Mouse (Mus musculus) testis, adult 2 months (tissue): ENCODE results near the gene Borcs5. TPM values are rescaled to one million over a fixed set of nuclear protein-coding genes. Genes with fewer than 3 reads are reported as not detected.

ENCODE experiments used
- H3K27ac ChIP-seq: fragments of 200-500 bp; 2 replicates; pipeline ENCODE4 v1.5.1; 2012; ENCODE audit warnings: low read depth, low read length; ENCODE audit not compliant: control insufficient read depth, insufficient read depth
- H3K27me3 ChIP-seq: fragments of 200-500 bp; 2 replicates; pipeline ENCODE4 v1.6.1; 2012; ENCODE audit warnings: mild to moderate bottlenecking, low read length, moderate library complexity; ENCODE audit not compliant: control insufficient read depth, insufficient read depth
- H3K36me3 ChIP-seq: fragments of 200-500 bp; 2 replicates; pipeline ENCODE4 v1.6.1; 2012; ENCODE audit warnings: mild to moderate bottlenecking, low read length; ENCODE audit not compliant: control insufficient read depth, insufficient read depth
- H3K4me1 ChIP-seq: fragments of 200-500 bp; 2 replicates; pipeline ENCODE4 v1.6.1; 2012; ENCODE audit warnings: low read length; ENCODE audit not compliant: control insufficient read depth, insufficient read depth
- H3K4me3 ChIP-seq: fragments of 200-500 bp; 2 replicates; pipeline ENCODE4 v1.5.1; 2012; ENCODE audit warnings: low read depth, mild to moderate bottlenecking, low read length, moderate library complexity, mixed read lengths; ENCODE audit not compliant: control insufficient read depth
- CTCF ChIP-seq: fragments of 200-500 bp; IDR thresholded peaks from 2 replicates; pipeline ENCODE4 v1.5.1; 2012; ENCODE audit warnings: low read depth, mild to moderate bottlenecking, inconsistent platforms, low read length, moderate library complexity; ENCODE audit not compliant: control insufficient read depth, insufficient read depth, insufficient replicate concordance
- POLR2A ChIP-seq: fragments of 200-500 bp; IDR thresholded peaks from 2 replicates; pipeline ENCODE4 v1.6.1; 2012; ENCODE audit warnings: low read depth, mild to moderate bottlenecking, inconsistent platforms, low read length, moderate library complexity; ENCODE audit not compliant: control insufficient read depth
- polyA plus RNA-seq: library from polyadenylated mRNA; depleted of rRNA; stranded (reverse); fragments of >200 nt; gene quantifications from 2 replicates; pipeline ENCODE4 v1.2.3, GENCODE M21; 2012

Borcs5 gene
- polyA plus RNA-seq, 1 experiment = 7.9 TPM

GRCm38 (mm10) chr6:134602371-134603003, 36.8 kb upstream of the Borcs5 start:
- no peak overlapping the region for H3K4me3 ChIP-seq
- H3K4me1 ChIP-seq = no peaks in the 10 kb centered on the region
- TF ChIP-seq POLR2A = no peak
- no peak for TF ChIP-seq CTCF
- H3K27me3 ChIP-seq = no peaks in the 10 kb centered on the region
- H3K36me3 ChIP-seq = no peaks in the 10 kb centered on the region
- no peak overlapping the region for H3K27ac ChIP-seq

GRCm38 (mm10) chr6:134605196-134605595, 34.1 kb upstream of the Borcs5 start:
- Histone ChIP-seq H3K36me3 (no peaks in the 10 kb centered on the region), H3K27me3 (no peaks in the 10 kb centered on the region), H3K4me3 (no peak overlapping the region), H3K27ac (no peak overlapping the region), H3K4me1 (no peaks in the 10 kb centered on the region)
- no peak for TF ChIP-seq POLR2A
- TF ChIP-seq CTCF = no peak

DNA sequence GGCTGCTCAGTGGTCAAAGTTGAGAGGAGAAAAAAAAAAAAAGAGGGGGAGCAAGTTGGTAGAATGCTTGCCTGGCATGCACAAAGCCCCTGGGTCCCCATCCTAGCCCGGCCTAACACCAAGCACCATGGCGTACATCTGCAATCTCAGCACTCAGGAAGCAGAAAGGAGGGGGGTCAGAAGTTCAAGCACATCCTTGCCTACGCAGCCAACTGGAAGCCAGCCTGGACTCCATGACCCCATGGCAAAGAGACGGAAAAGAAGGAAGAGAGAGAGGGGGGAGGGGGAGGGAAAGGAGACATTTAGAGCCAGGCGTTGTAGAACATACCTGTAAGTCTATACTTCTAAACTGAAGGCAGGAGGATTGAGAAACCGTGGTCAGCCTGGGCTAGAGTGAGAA, 32.8 kb upstream of the Borcs5 start:
- Histone ChIP-seq H3K4me1 (no peaks in the 10 kb centered on the region), H3K36me3 (no peaks in the 10 kb centered on the region), H3K4me3 (no peak overlapping the region), H3K27me3 (no peaks in the 10 kb centered on the region), H3K27ac (no peak overlapping the region)
- TF ChIP-seq POLR2A = no peak
- no peak for TF ChIP-seq CTCF

DNA sequence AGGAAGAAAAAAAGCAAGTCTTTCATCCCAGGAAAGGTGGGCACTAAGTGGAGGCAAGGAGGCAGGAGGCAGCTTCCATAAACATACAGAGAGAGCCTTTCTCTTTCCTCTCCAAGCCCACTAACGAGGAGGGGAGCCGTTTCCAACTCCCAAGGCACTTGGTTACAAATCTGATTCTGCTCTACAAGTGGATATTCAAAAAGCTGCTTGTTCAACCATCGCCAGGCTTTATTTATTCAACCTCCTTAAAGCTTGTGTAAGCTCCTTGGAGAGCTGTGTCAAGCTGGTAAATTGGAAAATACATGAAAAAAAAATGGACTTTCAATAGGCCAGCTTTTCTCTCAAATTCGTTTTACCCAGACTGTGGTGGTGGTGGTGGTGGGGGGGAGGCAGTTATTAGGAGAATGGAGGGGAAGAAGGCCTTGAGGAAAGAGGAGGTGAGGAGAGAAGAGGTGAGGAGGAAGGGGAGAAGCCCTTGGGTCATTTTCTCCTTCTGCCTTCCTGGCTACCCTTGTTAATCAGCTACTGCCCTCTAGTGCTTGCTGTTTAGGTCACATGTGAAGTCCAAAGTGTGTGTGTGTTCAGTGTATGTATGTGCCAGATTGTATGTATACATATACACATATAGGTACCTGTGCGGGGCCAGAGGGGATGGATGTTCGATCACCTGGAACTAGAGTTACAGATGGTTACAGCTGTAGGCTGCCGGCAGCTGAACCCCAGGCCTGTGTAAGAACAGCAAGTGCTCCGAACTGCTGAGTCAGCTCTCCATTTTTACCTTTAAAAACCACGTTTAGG, 32.2 kb upstream of the Borcs5 start:
- Histone ChIP-seq H3K27me3 (no peaks in the 10 kb centered on the region), H3K27ac (no peak overlapping the region), H3K4me1 (no peaks in the 10 kb centered on the region), H3K36me3 (no peaks in the 10 kb centered on the region), H3K4me3 (no peak overlapping the region)
- no peak for TF ChIP-seq POLR2A
- TF ChIP-seq CTCF = no peak

DNA sequence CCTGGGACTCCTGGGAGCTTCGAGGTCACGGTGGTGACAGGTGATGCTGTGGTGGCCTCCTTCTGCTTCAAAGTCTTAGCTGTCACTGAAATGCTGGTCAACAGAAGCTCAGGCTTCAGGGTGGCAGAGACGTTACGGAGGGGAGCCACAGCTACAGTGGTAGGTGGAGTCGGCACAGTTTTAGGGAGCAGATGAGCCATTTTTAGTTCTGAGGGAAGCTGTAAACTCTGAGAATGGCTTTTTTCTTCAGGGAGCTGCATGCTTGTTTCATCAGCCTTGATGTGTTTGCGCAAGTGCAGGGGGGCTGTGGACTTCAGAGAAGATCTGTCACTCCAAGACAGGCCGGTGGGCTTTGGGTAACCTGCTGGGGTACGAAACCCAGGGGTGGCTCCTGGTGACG, 28.9 kb upstream of the Borcs5 start:
- Histone ChIP-seq H3K4me1 (no peaks in the 10 kb centered on the region), H3K27ac (no peak overlapping the region), H3K4me3 (no peak overlapping the region), H3K36me3 (no peaks in the 10 kb centered on the region), H3K27me3 (no peaks in the 10 kb centered on the region)
- TF ChIP-seq POLR2A (no peak), CTCF (no peak)

GRCm38 (mm10) chr6:134611896-134612295, 27.4 kb upstream of the Borcs5 start:
- H3K36me3 ChIP-seq = no peaks in the 10 kb centered on the region
- H3K4me1 ChIP-seq = no peaks in the 10 kb centered on the region
- no peak overlapping the region for H3K4me3 ChIP-seq
- TF ChIP-seq CTCF (no peak), POLR2A (no peak)
- no peak overlapping the region for H3K27ac ChIP-seq
- no peaks in the 10 kb centered on the region for H3K27me3 ChIP-seq

DNA sequence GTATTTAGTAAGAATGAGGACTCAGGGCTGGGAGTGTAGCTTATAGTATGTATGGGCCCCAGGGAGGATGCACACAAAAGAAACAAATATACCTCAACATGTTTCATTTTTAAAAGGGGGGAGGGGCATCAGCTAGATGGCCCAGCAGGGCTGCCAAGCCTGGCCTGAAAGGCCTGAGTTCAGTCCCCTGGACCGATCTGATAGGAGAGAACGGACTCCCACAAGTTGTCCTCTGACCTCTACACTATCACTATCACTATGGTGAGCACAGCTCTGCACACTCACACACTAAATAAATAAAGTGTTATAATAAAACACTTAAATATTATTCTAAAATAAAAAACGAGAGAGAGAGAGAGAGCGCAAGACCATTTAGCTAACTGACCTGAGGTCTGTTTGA, 25.0 kb upstream of the Borcs5 start:
- Histone ChIP-seq H3K4me1 (no peaks in the 10 kb centered on the region), H3K27me3 (no peaks in the 10 kb centered on the region), H3K36me3 (no peaks in the 10 kb centered on the region), H3K4me3 (no peak overlapping the region), H3K27ac (no peak overlapping the region)
- TF ChIP-seq CTCF (no peak), POLR2A (no peak)
